Mouse (Mus musculus): ENCODE measurements at regions not wholly inside any gene's neighbourhood (a gene's known extent, or its start where the extent isn't known, plus 50 kb on each side); places are given as distances from the start of the nearest gene placed in this dataset.

DNA sequence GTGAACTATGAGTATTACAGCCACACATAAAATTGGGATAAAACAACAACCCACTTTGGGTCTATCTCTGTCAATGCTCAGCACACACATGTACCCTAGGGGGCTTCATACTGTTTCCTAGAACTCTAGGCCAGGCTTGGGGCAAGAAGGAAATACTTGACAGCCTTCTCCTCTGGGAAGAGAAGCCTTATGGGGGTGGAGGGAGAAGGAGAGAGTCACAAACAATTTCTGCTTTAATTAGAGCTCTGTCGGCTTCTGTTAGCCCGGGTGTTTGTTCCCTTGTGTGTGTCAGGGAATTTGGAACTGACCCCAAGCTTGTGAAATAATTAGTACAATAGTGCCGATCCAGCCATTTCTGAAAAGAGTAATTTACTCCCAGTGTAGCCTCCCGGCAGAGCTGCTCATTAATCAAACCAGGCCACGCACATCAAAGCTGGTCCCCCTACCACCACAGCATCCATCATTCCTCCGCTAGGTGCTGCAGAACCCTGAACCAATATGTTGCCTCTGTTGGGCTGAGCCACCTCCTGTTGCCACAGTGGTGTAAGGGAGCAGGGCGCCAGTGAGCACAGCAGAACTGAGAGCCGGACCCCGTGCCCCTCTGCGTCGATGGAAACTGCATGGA lies 307.3 kb downstream of the Tmem114 start:
- H3K27me3 ChIP-seq (ENCODE audit: control insufficient read depth, insufficient read depth, low read depth, low read length), result no peaks in the 10 kb centered on the region
- no peak overlapping the region for H3K4me2 ChIP-seq (ENCODE audit: low read length)
- no peaks in the 10 kb centered on the region for H3K4me1 ChIP-seq (ENCODE audit: control insufficient read depth, insufficient read depth, low read length)
- no peak for ATAC-seq
- H3K27ac ChIP-seq (ENCODE audit: low read length), result no peak overlapping the region
- H3K9ac ChIP-seq (ENCODE audit: low read depth, low read length), result no peak overlapping the region
- H3K9me3 ChIP-seq (replicated peaks; ENCODE audit: control insufficient read depth, low read length, poor library complexity, severe bottlenecking), result no peaks in the 10 kb centered on the region
- no peaks in the 10 kb centered on the region for H3K36me3 ChIP-seq (ENCODE audit: control insufficient read depth, insufficient read depth, low read length)
- H3K4me3 ChIP-seq (ENCODE audit: low read depth, low read length), result no peak overlapping the region
- 57% methylated on average over 11 of the region's 11 CpGs for WGBS

DNA sequence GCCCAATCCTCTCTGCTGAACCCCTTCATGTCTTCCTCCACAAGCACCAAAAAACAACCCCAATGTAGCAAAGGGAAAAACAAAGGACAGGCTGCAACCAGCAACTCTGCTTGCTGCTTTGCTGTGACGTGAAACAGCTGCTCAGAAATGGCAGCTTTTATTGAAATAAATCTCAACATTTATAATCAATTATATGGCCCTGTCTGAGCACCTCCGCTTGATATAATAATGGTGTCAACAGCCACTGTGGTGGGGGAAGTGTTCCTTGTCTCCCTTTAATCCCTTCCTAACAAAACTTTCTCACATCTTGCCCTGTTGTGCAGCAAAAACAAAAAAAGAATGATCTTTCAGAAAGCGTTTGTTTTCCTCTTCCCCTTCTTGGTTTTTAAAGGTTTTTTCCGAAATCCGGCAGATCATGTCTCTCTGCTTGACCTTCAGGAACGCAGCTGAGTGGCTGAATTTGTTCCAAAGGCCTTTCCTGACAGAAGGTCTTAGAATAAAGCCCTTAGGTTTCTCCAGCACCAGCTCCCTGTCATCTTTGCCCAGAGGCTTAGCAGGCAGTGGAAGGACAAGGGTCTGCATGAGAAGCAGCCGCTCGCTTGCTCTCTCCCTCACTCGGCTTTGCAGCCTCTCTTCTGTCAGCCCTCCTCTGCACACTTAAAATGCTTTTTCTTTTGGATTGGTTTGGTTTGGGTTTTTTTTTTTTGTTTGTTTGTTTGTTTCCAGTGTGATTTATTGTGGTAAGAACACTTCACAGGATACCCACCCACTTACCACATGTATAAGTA lies 313.4 kb downstream of the Tmem114 start:
- Histone ChIP-seq H3K4me3 (ENCODE audit: low read depth, low read length) (no peak overlapping the region), H3K9ac (ENCODE audit: low read depth, low read length) (no peak overlapping the region), H3K9me3 (replicated peaks; ENCODE audit: control insufficient read depth, low read length, poor library complexity, severe bottlenecking) (no peaks in the 10 kb centered on the region), H3K4me1 (ENCODE audit: control insufficient read depth, insufficient read depth, low read length) (peaks cover 3% of the 10 kb centered on the region; the same call in 1 of the 2 replicates), H3K27me3 (ENCODE audit: control insufficient read depth, insufficient read depth, low read depth, low read length) (no peaks in the 10 kb centered on the region), H3K36me3 (ENCODE audit: control insufficient read depth, insufficient read depth, low read length) (no peaks in the 10 kb centered on the region), H3K4me2 (ENCODE audit: low read length) (no peak overlapping the region), H3K27ac (ENCODE audit: low read length) (peak overlapping the region; percentile 24; the same call in 1 of the 2 replicates)
- 31% methylated on average over 9 of the region's 9 CpGs for WGBS
- ATAC-seq, result no peak

DNA sequence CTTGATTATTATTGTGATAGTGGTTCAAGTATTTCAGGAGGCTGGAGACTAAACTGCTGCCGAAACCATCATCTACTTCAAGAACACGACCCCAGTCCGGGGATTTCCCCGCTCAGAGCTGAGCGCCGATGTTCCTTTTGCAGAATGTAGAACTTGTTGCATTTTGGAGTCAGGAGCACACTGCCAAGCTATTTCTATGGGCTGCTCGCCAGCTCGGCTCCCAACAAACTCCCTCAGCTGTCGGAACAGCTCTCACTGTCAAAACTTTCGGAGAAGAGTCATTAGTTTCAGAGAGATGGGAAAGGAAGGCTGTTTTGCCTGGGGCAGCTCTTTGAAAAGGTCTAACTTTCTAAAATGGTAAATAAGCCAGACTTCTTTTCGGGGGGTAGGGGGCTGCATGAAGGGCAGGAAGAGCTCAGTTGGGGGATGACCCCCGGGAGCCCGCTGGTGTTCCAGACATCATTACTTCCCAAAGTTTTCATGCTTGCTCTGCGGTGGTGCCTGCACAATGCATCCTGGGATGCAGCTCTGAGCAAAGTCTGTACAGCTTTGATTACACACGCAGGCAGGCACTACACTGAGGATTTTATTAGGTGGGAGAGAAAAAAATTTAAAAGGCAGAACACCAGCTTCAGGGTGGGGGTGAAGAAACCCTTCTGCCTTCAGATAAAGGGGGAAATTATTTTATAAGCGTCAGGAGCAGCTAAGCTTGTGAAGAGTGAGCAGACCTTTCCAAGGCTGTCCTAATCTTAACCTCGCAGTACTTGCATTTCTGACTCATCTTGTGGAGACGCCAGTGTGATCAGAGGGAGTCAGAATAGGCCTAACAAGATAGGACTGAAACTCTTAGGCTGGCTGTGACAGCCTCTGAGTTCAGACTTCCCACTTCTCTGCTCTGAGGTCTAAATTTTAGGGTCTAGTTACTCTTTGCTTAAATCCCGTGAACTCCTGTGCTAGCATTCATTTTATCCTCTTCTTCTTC lies 316.5 kb downstream of the Tmem114 start:
- Histone ChIP-seq H3K36me3 (ENCODE audit: control insufficient read depth, insufficient read depth, low read length) (no peaks in the 10 kb centered on the region), H3K4me1 (ENCODE audit: control insufficient read depth, insufficient read depth, low read length) (peaks cover 3% of the 10 kb centered on the region; the same call in 1 of the 2 replicates), H3K4me3 (ENCODE audit: low read depth, low read length) (no peak overlapping the region), H3K4me2 (ENCODE audit: low read length) (no peak overlapping the region), H3K9ac (ENCODE audit: low read depth, low read length) (no peak overlapping the region), H3K27me3 (ENCODE audit: control insufficient read depth, insufficient read depth, low read depth, low read length) (no peaks in the 10 kb centered on the region), H3K9me3 (replicated peaks; ENCODE audit: control insufficient read depth, low read length, poor library complexity, severe bottlenecking) (peaks cover 3% of the 10 kb centered on the region; the same call in 1 of the 2 replicates), H3K27ac (ENCODE audit: low read length) (no peak overlapping the region)
- 70% methylated on average over 19 of the region's 19 CpGs for WGBS
- ATAC-seq, result no peak

DNA sequence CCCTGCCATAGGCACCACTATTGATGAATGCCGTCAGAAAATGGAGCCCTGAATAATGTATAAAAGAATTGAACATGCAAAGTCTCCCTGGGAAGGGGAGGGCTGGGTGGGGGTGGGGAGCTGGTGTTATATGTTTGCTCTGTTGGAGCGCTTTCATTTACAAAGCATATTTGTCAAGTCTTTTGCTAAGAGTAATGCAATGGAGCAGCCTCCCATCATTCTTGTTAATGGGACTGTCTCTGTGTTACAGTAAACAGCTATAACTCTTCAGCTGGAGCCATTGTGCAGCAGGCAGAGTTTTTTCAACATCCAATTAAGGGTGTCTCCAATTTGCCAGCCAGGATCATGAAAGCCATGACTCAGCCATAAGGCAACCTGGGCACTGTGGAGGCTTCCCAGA lies 345.9 kb downstream of the Tmem114 start:
- Histone ChIP-seq H3K36me3 (ENCODE audit: control insufficient read depth, insufficient read depth, low read length) (no peaks in the 10 kb centered on the region), H3K27me3 (ENCODE audit: control insufficient read depth, insufficient read depth, low read depth, low read length) (no peaks in the 10 kb centered on the region), H3K9me3 (replicated peaks; ENCODE audit: control insufficient read depth, low read length, poor library complexity, severe bottlenecking) (no peaks in the 10 kb centered on the region), H3K4me3 (ENCODE audit: low read depth, low read length) (no peak overlapping the region), H3K9ac (ENCODE audit: low read depth, low read length) (no peak overlapping the region), H3K27ac (ENCODE audit: low read length) (no peak overlapping the region), H3K4me1 (ENCODE audit: control insufficient read depth, insufficient read depth, low read length) (0 out of 2 replicates have a peak, but pooled peaks cover 3% of the 10 kb centered on the region), H3K4me2 (ENCODE audit: low read length) (no peak overlapping the region)
- WGBS, result 79% methylated on average over 2 of the region's 2 CpGs
- ATAC-seq, result no peak

DNA sequence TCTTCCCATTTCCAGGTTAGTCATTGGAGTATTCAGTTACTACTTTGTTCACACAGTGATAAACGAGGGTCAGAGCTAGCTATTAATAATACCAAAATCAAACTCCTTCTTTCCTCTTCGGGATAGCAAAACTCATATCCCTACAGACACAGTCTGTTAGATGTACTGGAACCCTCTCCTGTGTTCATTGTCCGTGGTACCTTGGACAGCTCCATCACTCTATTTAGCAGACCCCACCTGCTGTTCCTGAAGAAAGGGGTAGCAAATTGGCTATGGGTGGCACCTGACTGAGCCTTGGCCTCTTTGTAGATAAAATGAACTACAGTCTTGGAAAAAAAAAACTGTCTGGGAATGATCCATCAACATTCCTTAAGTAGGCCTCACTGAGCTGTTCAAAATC lies 346.5 kb downstream of the Tmem114 start:
- Histone ChIP-seq H3K4me1 (ENCODE audit: control insufficient read depth, insufficient read depth, low read length) (0 out of 2 replicates have a peak, but pooled peaks cover 3% of the 10 kb centered on the region), H3K4me2 (ENCODE audit: low read length) (no peak overlapping the region), H3K27me3 (ENCODE audit: control insufficient read depth, insufficient read depth, low read depth, low read length) (no peaks in the 10 kb centered on the region), H3K4me3 (ENCODE audit: low read depth, low read length) (no peak overlapping the region), H3K9ac (ENCODE audit: low read depth, low read length) (no peak overlapping the region), H3K9me3 (replicated peaks; ENCODE audit: control insufficient read depth, low read length, poor library complexity, severe bottlenecking) (no peaks in the 10 kb centered on the region), H3K36me3 (ENCODE audit: control insufficient read depth, insufficient read depth, low read length) (no peaks in the 10 kb centered on the region), H3K27ac (ENCODE audit: low read length) (no peak overlapping the region)
- WGBS, result 61% methylated on average over 3 of the region's 3 CpGs
- no peak for ATAC-seq

DNA sequence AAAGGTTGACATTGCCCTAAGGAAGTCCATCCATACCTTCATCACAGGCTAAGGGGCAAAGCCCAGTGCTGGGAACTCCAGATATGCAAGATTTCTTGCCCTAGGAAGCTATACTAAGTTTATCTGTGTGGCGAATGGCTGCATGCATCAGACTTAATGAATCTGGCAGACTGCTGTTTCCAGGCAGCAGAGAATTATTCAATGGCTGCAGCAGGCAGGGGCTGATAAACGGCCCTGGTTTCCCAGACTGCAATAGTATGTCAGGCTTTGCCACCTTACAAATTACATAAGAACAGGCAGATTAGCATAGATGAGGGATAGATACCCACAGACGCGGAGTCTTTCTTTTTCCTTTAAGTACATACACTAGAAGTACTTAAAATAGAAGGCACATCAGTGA lies 350.2 kb downstream of the Tmem114 start:
- Histone ChIP-seq H3K36me3 (ENCODE audit: control insufficient read depth, insufficient read depth, low read length) (no peaks in the 10 kb centered on the region), H3K9me3 (replicated peaks; ENCODE audit: control insufficient read depth, low read length, poor library complexity, severe bottlenecking) (no peaks in the 10 kb centered on the region), H3K9ac (ENCODE audit: low read depth, low read length) (no peak overlapping the region), H3K4me3 (ENCODE audit: low read depth, low read length) (no peak overlapping the region), H3K4me2 (ENCODE audit: low read length) (no peak overlapping the region), H3K27ac (ENCODE audit: low read length) (0 out of 2 replicates have a peak overlapping the region, but pooled peaks have one; percentile 2), H3K27me3 (ENCODE audit: control insufficient read depth, insufficient read depth, low read depth, low read length) (no peaks in the 10 kb centered on the region), H3K4me1 (ENCODE audit: control insufficient read depth, insufficient read depth, low read length) (0 out of 2 replicates have a peak, but pooled peaks cover 3% of the 10 kb centered on the region)
- no peak for ATAC-seq
- 51% methylated on average over 4 of the region's 4 CpGs for WGBS

DNA sequence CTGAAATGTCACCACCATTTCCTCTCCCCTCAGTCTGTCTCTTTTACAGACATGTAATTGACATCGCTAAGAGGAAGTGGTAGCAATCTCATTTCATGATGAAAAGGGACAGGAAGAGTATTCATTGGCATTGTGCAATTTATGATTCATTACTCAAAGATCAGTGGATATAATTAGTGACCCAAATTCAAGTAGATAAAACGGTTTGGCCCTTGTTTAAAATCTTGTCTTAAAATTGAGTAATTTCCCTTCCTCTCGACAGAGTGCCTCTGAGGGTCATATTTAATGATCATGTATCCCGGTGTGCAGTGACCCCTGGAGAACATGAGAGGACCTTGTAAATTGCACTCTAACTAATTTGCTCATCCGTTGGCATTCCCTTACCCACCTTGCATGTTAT lies 371.0 kb downstream of the Tmem114 start:
- ATAC-seq, result no peak
- Histone ChIP-seq H3K4me1 (ENCODE audit: control insufficient read depth, insufficient read depth, low read length) (no peaks in the 10 kb centered on the region), H3K27ac (ENCODE audit: low read length) (no peak overlapping the region)

DNA sequence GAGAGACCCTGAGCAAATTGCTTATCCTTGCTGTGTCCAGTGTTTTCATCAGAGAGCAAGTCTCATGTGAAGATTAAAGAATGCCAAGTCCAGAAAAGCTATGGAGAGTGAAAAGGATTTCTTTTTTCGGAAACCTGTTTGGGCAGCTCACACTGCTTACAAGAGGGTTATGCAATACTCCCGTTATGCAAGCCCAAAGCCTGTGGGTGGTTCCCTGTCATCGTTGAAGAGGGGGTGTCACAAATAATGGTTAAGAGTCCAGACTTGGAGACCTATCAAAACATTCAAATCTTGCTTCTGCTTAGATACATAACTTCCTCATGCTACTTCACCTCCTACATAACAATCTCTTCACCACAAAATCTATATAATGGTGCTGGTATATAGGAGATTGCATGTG lies 416.0 kb downstream of the Tmem114 start:
- no peaks in the 10 kb centered on the region for H3K36me3 ChIP-seq (ENCODE audit: control insufficient read depth, insufficient read depth, low read length)
- 71% methylated on average over 3 of the region's 3 CpGs for WGBS
- no peaks in the 10 kb centered on the region for H3K27me3 ChIP-seq (ENCODE audit: control insufficient read depth, insufficient read depth, low read depth, low read length)
- no peak overlapping the region for H3K9ac ChIP-seq (ENCODE audit: low read depth, low read length)
- no peak for ATAC-seq
- H3K9me3 ChIP-seq (replicated peaks; ENCODE audit: control insufficient read depth, low read length, poor library complexity, severe bottlenecking), result no peaks in the 10 kb centered on the region
- H3K27ac ChIP-seq (ENCODE audit: low read length), result no peak overlapping the region
- H3K4me3 ChIP-seq (ENCODE audit: low read depth, low read length), result no peak overlapping the region
- H3K4me1 ChIP-seq (ENCODE audit: control insufficient read depth, insufficient read depth, low read length), result no peaks in the 10 kb centered on the region
- no peak overlapping the region for H3K4me2 ChIP-seq (ENCODE audit: low read length)

More for the DNA sequence above, 371.0 kb downstream of the Tmem114 start:
- Histone ChIP-seq H3K36me3 (ENCODE audit: control insufficient read depth, insufficient read depth, low read length) (no peaks in the 10 kb centered on the region), H3K9me3 (replicated peaks; ENCODE audit: control insufficient read depth, low read length, poor library complexity, severe bottlenecking) (no peaks in the 10 kb centered on the region), H3K4me3 (ENCODE audit: low read depth, low read length) (no peak overlapping the region), H3K27me3 (ENCODE audit: control insufficient read depth, insufficient read depth, low read depth, low read length) (no peaks in the 10 kb centered on the region), H3K4me2 (ENCODE audit: low read length) (no peak overlapping the region), H3K9ac (ENCODE audit: low read depth, low read length) (no peak overlapping the region)
- WGBS, result 66% methylated on average over 5 of the region's 5 CpGs
